Comparison of ENCODE assay signal across 22 mouse cellular contexts in the genomic region with DNA sequence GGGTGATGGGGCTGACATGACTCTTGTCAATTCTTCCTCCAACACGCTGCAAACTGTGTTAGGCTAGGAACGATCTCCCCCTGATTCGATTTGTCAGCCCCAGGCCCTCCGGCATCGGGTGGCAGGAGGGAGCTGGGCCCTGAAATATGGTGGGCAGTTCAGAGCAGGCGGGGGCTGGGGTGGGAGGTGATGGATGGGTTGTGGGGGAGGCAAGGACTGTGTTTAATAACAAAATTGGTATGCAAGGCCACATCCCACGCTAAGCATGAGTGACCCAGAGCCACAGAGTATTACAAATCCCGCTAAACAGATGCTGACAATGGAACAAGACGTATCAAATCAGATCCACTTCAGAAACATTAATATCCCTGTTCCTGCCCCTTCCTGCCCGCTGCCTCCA. TPM values are rescaled to one million over a fixed set of nuclear protein-coding genes. Genes with fewer than 3 reads are reported as not detected.
DNase-seq lines count a peak whose midpoint lies in the region; ATAC-seq lines count a peak whose summit lies in the region.
"Had no signal": no experiment of that assay in that cellular context is flagged by ENCODE, and none has a peak within 500 bp of the region (broad histone marks: within the 10 kb centered on the region; RNA-seq: fewer than 3 reads in every experiment).

No protein-coding gene starts in this region.

- H3K9me3 ChIP-seq in hindbrain, embryonic 13.5 days, result no peaks in the 10 kb centered on the region
- no peaks in the 10 kb centered on the region for H3K9me3 ChIP-seq in hindbrain, embryonic 16.5 days (ENCODE audit: control insufficient read depth, low read length)
- no peaks in the 10 kb centered on the region for H3K9me3 ChIP-seq in midbrain, embryonic 11.5 days (ENCODE audit: control insufficient read depth, low read length)
- no peaks in the 10 kb centered on the region for H3K9me3 ChIP-seq in midbrain, embryonic 16.5 days (replicated peaks; ENCODE audit: control insufficient read depth, low read length, poor library complexity, severe bottlenecking)
- no peaks in the 10 kb centered on the region for H3K9me3 ChIP-seq in neural tube, embryonic 11.5 days (ENCODE audit: control insufficient read depth, low read length)
- no peaks in the 10 kb centered on the region for H3K9me3 ChIP-seq in neural tube, embryonic 15.5 days (replicated peaks)
- H3K9me3 ChIP-seq: embryonic facial prominence, embryonic 12.5 days; embryonic facial prominence, embryonic 15.5 days had no signal

- peak overlapping the region; percentile 21; the same call in 1 of the 2 replicates for H3K9ac ChIP-seq in hindbrain, embryonic 13.5 days
- no peak overlapping the region for H3K9ac ChIP-seq in hindbrain, embryonic 16.5 days (ENCODE audit: low read depth, low read length)
- 0 out of 2 replicates have a peak overlapping the region, but pooled peaks have one; percentile 9 for H3K9ac ChIP-seq in midbrain, embryonic 11.5 days (ENCODE audit: low read length)
- no peak overlapping the region for H3K9ac ChIP-seq in midbrain, embryonic 16.5 days (ENCODE audit: low read depth, low read length)
- H3K9ac ChIP-seq in neural tube, embryonic 11.5 days (ENCODE audit: low read length), result no peak overlapping the region
- H3K9ac ChIP-seq in neural tube, embryonic 15.5 days (replicated peaks), result no peak overlapping the region
- H3K9ac ChIP-seq: embryonic facial prominence, embryonic 12.5 days; embryonic facial prominence, embryonic 15.5 days; forebrain, postnatal 0 days had no signal

- H3K4me1 ChIP-seq in hindbrain, embryonic 13.5 days (replicated peaks), result peaks cover 56% of the 10 kb centered on the region
- H3K4me1 ChIP-seq in hindbrain, embryonic 16.5 days (ENCODE audit: control insufficient read depth, insufficient read depth, low read depth, low read length), result peaks cover 15% of the 10 kb centered on the region
- peaks cover 21% of the 10 kb centered on the region for H3K4me1 ChIP-seq in midbrain, embryonic 11.5 days (ENCODE audit: control insufficient read depth, insufficient read depth, low read length)
- peaks cover 7% of the 10 kb centered on the region; the same call in 1 of the 2 replicates for H3K4me1 ChIP-seq in midbrain, embryonic 16.5 days (ENCODE audit: control insufficient read depth, insufficient read depth, low read length)
- H3K4me1 ChIP-seq in neural tube, embryonic 11.5 days (ENCODE audit: control insufficient read depth, insufficient read depth, low read length), result peaks cover 18% of the 10 kb centered on the region
- H3K4me1 ChIP-seq in neural tube, embryonic 15.5 days, result peaks cover 37% of the 10 kb centered on the region

- H3K4me2 ChIP-seq in hindbrain, embryonic 13.5 days, result no peak overlapping the region
- H3K4me2 ChIP-seq in hindbrain, embryonic 16.5 days (ENCODE audit: low read length), result no peak overlapping the region
- H3K4me2 ChIP-seq in midbrain, embryonic 11.5 days, result no peak overlapping the region
- H3K4me2 ChIP-seq in midbrain, embryonic 16.5 days (ENCODE audit: low read length), result no peak overlapping the region
- H3K4me2 ChIP-seq in neural tube, embryonic 11.5 days (ENCODE audit: low read depth), result no peak overlapping the region
- no peak overlapping the region for H3K4me2 ChIP-seq in neural tube, embryonic 15.5 days
- H3K4me2 ChIP-seq: embryonic facial prominence, embryonic 12.5 days; embryonic facial prominence, embryonic 15.5 days; heart, embryonic 11.5 days had no signal

- no peak overlapping the region for H3K4me3 ChIP-seq in hindbrain, embryonic 13.5 days
- H3K4me3 ChIP-seq in hindbrain, embryonic 16.5 days (ENCODE audit: low read length), result no peak overlapping the region
- H3K4me3 ChIP-seq in midbrain, embryonic 11.5 days (ENCODE audit: low read depth, low read length), result no peak overlapping the region
- H3K4me3 ChIP-seq in midbrain, embryonic 16.5 days (ENCODE audit: low read depth, low read length), result no peak overlapping the region
- no peak overlapping the region for H3K4me3 ChIP-seq in neural tube, embryonic 11.5 days (ENCODE audit: low read depth, low read length)
- H3K4me3 ChIP-seq in neural tube, embryonic 15.5 days (replicated peaks), result no peak overlapping the region
- H3K4me3 ChIP-seq: embryonic facial prominence, embryonic 12.5 days; embryonic facial prominence, embryonic 15.5 days; gastrocnemius, adult 2 months had no signal

- no peak for ATAC-seq in hindbrain, embryonic 13.5 days (ENCODE audit: low FRiP score)
- ATAC-seq in hindbrain, embryonic 16.5 days, result no peak
- peak; percentile 48; the same call in 1 of the 2 replicates for ATAC-seq in midbrain, embryonic 11.5 days (ENCODE audit: low FRiP score)
- ATAC-seq in midbrain, embryonic 16.5 days, result no peak
- peak; percentile 29; the same call in 1 of the 2 replicates for ATAC-seq in neural tube, embryonic 11.5 days (ENCODE audit: insufficient read depth, low FRiP score, low TSS enrichment)
- ATAC-seq in neural tube, embryonic 15.5 days (ENCODE audit: low FRiP score), result no peak
- ATAC-seq: CD4-positive, CD25-positive, alpha-beta regulatory T cell, adult 4 months; forebrain, embryonic 14.5 days; forebrain, postnatal 0 days had no signal

- WGBS in hindbrain, embryonic 13.5 days, result 67% methylated on average over 10 of the region's 10 CpGs
- WGBS in hindbrain, embryonic 16.5 days, result 68% methylated on average over 10 of the region's 10 CpGs
- 75% methylated on average over 10 of the region's 10 CpGs for WGBS in midbrain, embryonic 11.5 days
- 60% methylated on average over 10 of the region's 10 CpGs for WGBS in midbrain, embryonic 16.5 days
- 58% methylated on average over 10 of the region's 10 CpGs for WGBS in neural tube, embryonic 11.5 days
- 49% methylated on average over 10 of the region's 10 CpGs for WGBS in neural tube, embryonic 15.5 days

- H3K36me3 ChIP-seq in hindbrain, embryonic 13.5 days, result no peaks in the 10 kb centered on the region
- H3K36me3 ChIP-seq in hindbrain, embryonic 16.5 days (ENCODE audit: control insufficient read depth, insufficient read depth, low read length), result no peaks in the 10 kb centered on the region
- no peaks in the 10 kb centered on the region for H3K36me3 ChIP-seq in midbrain, embryonic 11.5 days (ENCODE audit: control insufficient read depth, insufficient read depth, low read length)
- H3K36me3 ChIP-seq in midbrain, embryonic 16.5 days (ENCODE audit: control insufficient read depth, insufficient read depth, low read length), result no peaks in the 10 kb centered on the region
- H3K36me3 ChIP-seq in neural tube, embryonic 11.5 days (ENCODE audit: control insufficient read depth, insufficient read depth, low read length), result no peaks in the 10 kb centered on the region
- H3K36me3 ChIP-seq in neural tube, embryonic 15.5 days, result no peaks in the 10 kb centered on the region
- H3K36me3 ChIP-seq: embryonic facial prominence, embryonic 12.5 days; embryonic facial prominence, embryonic 15.5 days had no signal

- H3K27ac ChIP-seq in hindbrain, embryonic 13.5 days, result no peak overlapping the region
- no peak overlapping the region for H3K27ac ChIP-seq in hindbrain, embryonic 16.5 days (ENCODE audit: low read depth, low read length)
- H3K27ac ChIP-seq in midbrain, embryonic 11.5 days (ENCODE audit: low read depth, low read length), result peak overlapping the region; percentile 8; the same call in 1 of the 2 replicates
- no peak overlapping the region for H3K27ac ChIP-seq in midbrain, embryonic 16.5 days (ENCODE audit: low read length)
- no peak overlapping the region for H3K27ac ChIP-seq in neural tube, embryonic 11.5 days (ENCODE audit: low read depth, low read length)
- H3K27ac ChIP-seq in neural tube, embryonic 15.5 days (replicated peaks), result no peak overlapping the region
- H3K27ac ChIP-seq: embryonic facial prominence, embryonic 12.5 days; embryonic facial prominence, embryonic 15.5 days; gastrocnemius, adult 2 months had no signal

- H3K27me3 ChIP-seq in hindbrain, embryonic 13.5 days, result peaks cover 63% of the 10 kb centered on the region
- H3K27me3 ChIP-seq in hindbrain, embryonic 16.5 days (replicated peaks; ENCODE audit: control insufficient read depth, insufficient read depth, low read length), result peaks cover 17% of the 10 kb centered on the region
- H3K27me3 ChIP-seq in midbrain, embryonic 11.5 days (ENCODE audit: control insufficient read depth, insufficient read depth, low read length), result peaks cover 35% of the 10 kb centered on the region
- H3K27me3 ChIP-seq in midbrain, embryonic 16.5 days (ENCODE audit: control insufficient read depth, insufficient read depth, low read depth, low read length), result peaks cover 24% of the 10 kb centered on the region
- peaks cover 27% of the 10 kb centered on the region for H3K27me3 ChIP-seq in neural tube, embryonic 11.5 days (ENCODE audit: control insufficient read depth, insufficient read depth, low read length)
- peaks cover 49% of the 10 kb centered on the region for H3K27me3 ChIP-seq in neural tube, embryonic 15.5 days (replicated peaks)

- no peak for DNase-seq in midbrain, embryonic 11.5 days (ENCODE audit: low spot score, missing footprints)
- no peak for DNase-seq in neural tube, embryonic 11.5 days (ENCODE audit: low spot score)
- DNase-seq: adrenal gland, adult 2 months; adrenal gland, postnatal 14 days; cerebellum, adult 11 months; cerebellum, adult 2 months; cerebellum, adult 9-11 months; cerebellum, postnatal 25 days; forebrain, postnatal 0 days; gastrocnemius, adult 2 months; gastrocnemius, postnatal 14 days; heart, adult 11 months had no signal

RNA-seq across cellular contexts. Expression of a gene that starts 48.0 kb away (rescaled TPM):
- 0.97 and 1.1 TPM in 2 replicates for polyA plus RNA-seq in hindbrain, embryonic 13.5 days (2015; fragmentation: Nextera tagmentation; extraction: Ambion mirVana)
- polyA plus RNA-seq in hindbrain, embryonic 16.5 days (2015; fragmentation: Nextera tagmentation; extraction: Ambion mirVana), result 2.3 and 2.9 TPM in 2 replicates
- 0.34 and 0.40 TPM in 2 replicates for polyA plus RNA-seq in midbrain, embryonic 11.5 days (2014; fragmentation: Nextera tagmentation; extraction: Ambion mirVana)
- 1.6 and 3.1 TPM in 2 replicates for polyA plus RNA-seq in midbrain, embryonic 16.5 days (2015; fragmentation: Nextera tagmentation; extraction: Ambion mirVana)
- polyA plus RNA-seq in neural tube, embryonic 11.5 days (2014; fragmentation: Nextera tagmentation; extraction: Ambion mirVana), result 0.43 TPM in 1 of 2 replicates, not detected in the other
- polyA plus RNA-seq in neural tube, embryonic 15.5 days (2015; fragmentation: Nextera tagmentation; extraction: Ambion mirVana), result 1.4 and 1.5 TPM in 2 replicates
- polyA plus RNA-seq: C2C12; CD4-positive, CD25-positive, alpha-beta regulatory T cell, adult 4 months had no signal

RNA-seq across cellular contexts. Expression of a gene that starts 48.2 kb away (rescaled TPM):
- 8.5 and 10.9 TPM in 2 replicates for polyA plus RNA-seq in hindbrain, embryonic 13.5 days (2015; fragmentation: Nextera tagmentation; extraction: Ambion mirVana)
- 10.3 and 11.4 TPM in 2 replicates for polyA plus RNA-seq in hindbrain, embryonic 16.5 days (2015; fragmentation: Nextera tagmentation; extraction: Ambion mirVana)
- 7.5 and 8.4 TPM in 2 replicates for polyA plus RNA-seq in midbrain, embryonic 11.5 days (2014; fragmentation: Nextera tagmentation; extraction: Ambion mirVana)
- 9.3 and 10.1 TPM in 2 replicates for polyA plus RNA-seq in midbrain, embryonic 16.5 days (2015; fragmentation: Nextera tagmentation; extraction: Ambion mirVana)
- 6.8 and 6.9 TPM in 2 replicates for polyA plus RNA-seq in neural tube, embryonic 11.5 days (2014; fragmentation: Nextera tagmentation; extraction: Ambion mirVana)
- 6.3 and 8.7 TPM in 2 replicates for polyA plus RNA-seq in neural tube, embryonic 15.5 days (2015; fragmentation: Nextera tagmentation; extraction: Ambion mirVana)

Comparison
In these comparisons a context has a peak if more than half of its experiments do, and no peak if none do; other contexts are left out.
1. ATAC-seq: peak in midbrain, embryonic 11.5 days (single experiment) and neural tube, embryonic 11.5 days (single experiment); none in hindbrain, embryonic 13.5 days (single experiment), hindbrain, embryonic 16.5 days (single experiment), midbrain, embryonic 16.5 days (single experiment) and neural tube, embryonic 15.5 days (single experiment).
2. H3K9ac ChIP-seq: peak in hindbrain, embryonic 13.5 days (single experiment) and midbrain, embryonic 11.5 days (single experiment); none in hindbrain, embryonic 16.5 days (single experiment), midbrain, embryonic 16.5 days (single experiment), neural tube, embryonic 11.5 days (single experiment) and neural tube, embryonic 15.5 days (single experiment).